Mouse (Mus musculus): ENCODE measurements around the gene Osbpl5. TPM values are rescaled to one million over a fixed set of nuclear protein-coding genes. Genes with fewer than 3 reads are reported as not detected.
"Not testable (repeated sequence)": the region's sequence is repeated elsewhere in the genome, so short reads cannot be mapped to it uniquely, and the experiment has no call there.

The Osbpl5 gene
- total RNA-seq, 2 experiments from 2014 or later, result 48.5 to 48.6 TPM

DNA sequence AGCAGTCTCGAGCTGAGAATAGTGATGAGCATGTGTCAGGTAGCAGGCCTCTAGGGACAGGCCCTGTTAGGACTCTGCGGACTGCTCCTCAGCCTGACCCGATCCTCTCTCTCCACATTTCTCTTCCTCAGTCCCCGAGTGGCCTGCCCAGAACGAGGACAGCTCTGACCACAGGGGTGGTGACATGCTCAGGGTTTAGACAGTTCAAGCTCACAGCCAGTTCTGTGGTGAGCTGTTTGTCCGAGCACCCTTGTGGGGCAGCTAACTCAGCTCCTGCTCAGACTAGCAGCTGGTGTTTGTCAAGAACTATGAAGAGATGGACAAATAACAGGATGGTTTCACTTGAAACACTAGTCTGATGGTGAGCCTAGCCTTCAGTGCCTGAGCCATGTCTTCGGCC is 45.4 kb downstream of the Osbpl5 start:
- DNase-seq (ENCODE audit: low spot score in 2 of 2), result no peak

DNA sequence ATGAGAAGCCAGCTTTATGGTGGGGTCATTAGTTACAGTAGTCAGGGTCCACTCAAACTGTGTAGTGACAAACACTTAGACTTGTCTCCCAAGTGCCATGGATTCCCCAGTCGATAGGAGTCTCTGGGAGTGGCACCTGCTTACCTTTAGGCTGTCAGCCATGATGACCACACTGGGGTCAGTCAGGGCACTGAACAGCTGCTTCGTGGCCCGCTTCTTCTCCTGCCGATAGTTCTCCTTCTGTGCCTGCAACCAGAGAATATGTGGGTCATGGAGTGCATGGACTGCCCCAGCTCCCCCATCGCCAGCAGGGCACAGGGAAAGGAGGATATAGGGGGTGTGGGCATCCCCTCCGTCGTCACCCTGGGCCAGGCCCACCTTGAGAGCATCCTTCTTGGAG is 47.4 kb downstream of the Osbpl5 start:
- no peak for DNase-seq (ENCODE audit: low spot score in 2 of 2)

DNA sequence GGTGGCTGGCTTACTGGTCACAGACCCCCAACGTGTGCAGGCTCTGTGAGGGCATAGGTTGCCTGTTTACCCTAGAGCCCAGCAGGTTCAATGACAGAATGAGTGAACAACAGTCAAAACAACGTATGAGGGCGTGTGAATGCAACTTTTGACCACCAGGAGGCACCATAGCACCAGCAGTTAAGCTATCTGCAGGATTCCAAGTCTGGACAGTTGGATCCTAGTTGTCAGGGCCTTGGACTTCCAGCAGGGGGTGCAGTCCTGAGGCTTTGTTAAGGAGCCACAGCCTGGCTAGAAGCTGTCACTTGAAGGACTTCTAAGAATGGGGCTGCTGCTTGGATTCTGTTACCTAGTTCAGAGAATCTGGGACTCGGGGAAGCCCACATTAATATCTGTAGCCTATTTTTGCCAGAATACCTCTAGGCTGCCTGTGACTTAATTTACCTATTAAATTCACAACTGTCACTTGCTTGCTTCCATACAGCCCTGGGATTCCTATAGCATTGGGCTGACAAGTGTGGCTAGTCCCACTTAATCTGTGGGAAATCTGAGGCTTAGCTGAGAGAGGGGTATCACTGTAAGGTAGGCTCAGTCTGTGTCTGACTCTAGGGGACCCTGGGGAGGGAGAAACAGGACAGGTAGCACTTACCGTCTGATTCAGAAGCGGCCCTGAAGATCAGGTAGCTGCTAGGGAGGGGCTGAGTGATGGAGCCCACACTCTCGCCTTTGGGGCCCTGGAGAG is 49.9 kb downstream of the Osbpl5 start:
- peak; percentile 96 to 97 for DNase-seq (ENCODE audit: low spot score in 2 of 2)

DNA sequence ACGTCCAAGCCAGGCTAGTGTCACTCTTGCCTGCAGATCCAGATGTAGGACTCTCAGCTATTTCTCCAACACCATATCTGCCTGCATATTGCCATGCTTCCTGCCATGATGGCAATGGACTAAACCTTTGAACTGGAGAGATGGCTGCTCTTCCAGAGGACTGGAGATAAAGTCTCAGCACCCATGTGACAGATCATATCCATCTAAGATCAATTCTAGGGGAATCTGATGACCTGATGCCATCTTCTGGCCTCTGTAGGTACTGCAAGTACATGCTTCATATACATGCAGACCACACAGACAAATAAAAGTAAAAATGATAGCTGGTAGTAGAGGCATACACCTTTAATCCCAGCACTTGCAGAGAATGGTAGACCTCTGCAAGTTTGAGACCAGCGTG is 60.6 kb downstream of the Osbpl5 start:
- DNase-seq (ENCODE audit: low spot score in 2 of 2), result peak in 1 of 2 experiments; percentile 45

DNA sequence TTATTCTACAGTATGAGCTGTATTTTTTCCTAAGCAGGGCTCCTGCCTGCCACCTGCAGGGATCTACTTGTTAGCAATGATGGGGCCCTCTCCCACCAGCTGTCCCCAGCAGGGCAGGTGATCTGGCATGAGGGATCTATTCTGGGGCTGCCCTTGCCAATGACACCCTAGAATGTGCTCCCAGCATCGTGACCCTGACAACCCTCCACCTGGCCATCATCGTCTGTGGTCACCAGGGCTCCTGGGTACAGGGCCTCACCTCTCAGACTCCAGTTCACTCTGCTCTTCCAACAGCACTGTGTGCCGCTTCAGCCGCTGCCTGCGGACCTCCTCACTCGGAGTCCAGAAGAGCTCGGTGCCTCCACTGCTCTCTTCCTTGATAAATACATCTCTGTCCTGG is 62.2 kb downstream of the Osbpl5 start:
- no peak for DNase-seq (ENCODE audit: low spot score in 2 of 2)

DNA sequence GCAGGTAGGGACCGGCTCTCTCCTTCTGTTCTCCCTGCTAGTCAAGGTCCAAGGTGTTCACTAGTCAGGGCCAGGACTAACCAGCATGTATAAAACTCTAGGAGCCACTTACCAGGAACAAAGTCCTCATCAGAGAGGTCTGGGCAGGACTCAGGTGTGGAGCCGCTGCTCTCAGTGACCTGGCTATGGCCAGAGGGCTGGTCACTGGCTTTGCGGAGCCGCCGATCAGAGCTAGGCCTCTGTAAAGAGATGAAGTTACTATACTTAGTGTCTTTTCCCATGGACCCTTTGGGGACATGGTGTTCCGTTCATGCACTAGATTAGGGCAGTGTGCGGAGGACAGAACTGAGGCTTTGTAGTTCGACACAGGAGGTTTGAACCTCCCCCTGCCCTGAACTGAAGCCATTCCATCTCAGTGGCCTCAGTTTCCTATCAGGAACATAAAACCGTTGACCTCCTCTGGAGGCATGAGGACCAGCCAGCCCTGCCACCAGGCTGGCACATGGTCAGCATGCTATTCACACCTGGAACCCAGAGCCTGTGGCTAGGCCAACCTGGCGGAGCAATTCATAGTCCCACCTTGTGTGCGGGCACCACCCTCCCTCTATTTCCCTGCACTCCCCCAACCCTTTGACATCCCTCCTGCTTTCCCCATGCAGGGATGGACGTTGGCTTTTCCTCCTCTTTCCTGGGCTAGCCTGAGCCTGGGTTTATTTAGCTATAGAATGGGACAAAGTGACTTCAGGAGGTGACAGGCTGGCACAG is 63.9 kb downstream of the Osbpl5 start:
- no peak for DNase-seq (ENCODE audit: low spot score in 2 of 2)

DNA sequence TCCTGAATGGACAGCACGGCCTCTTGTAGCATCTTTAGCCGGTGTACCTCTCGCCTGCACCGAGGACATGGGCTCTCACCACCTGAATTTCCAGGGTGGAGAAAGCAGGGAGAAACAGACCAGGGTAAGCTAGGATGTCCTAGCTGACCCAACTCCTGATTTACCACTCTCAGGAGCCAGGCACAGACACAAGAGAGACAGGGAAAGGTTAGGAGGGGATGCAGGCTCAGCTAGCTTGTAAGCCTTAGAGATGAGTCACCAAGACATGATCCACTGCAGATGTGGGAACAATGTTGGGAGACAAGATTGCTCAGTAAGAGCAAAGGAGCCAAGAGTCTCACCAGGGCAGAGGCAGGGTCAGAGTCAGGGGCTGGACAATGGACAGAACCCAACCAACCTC is 64.9 kb downstream of the Osbpl5 start:
- DNase-seq (ENCODE audit: low spot score in 2 of 2), result no peak

DNA sequence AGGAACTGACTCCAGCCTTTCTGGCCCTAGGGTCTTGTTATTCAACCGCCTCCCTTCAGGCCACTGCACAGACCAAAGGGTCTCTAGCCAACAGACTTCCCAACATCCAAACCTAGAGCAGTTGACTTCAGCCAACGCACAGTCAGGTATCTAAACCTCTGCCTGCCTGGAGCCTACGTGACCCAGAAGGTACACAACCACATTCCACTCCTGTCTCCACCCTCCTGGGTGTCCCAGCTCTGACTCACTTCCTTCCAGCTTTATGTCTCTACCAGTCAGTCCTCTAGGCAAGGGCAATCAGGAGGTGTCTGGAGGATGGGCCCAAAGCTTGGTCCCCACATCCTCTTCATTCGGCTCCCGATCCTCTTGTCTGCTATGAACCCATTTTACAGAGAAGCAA is 65.6 kb downstream of the Osbpl5 start:
- no peak for DNase-seq (ENCODE audit: low spot score in 2 of 2)

DNA sequence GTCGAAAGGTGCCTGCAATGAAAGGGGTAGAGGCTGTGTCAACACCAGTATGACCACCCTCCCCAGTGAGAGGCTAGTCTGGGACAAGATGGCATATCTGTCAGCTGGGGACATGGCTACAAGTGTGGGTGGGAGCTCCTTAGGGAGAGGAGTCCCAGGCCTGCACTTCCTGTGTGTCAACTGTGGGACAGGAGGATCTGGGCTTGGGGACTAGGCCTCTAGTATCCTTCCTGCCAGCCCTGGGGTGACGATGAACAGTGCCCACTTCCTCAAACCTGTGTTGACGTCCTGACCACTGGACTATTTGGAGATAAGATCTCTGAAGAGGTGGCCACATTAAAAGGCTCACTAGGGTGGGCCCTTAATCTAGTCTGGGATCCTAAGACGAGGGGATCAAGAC is 66.8 kb downstream of the Osbpl5 start:
- peak in 1 of 2 experiments; percentile 2 for DNase-seq (ENCODE audit: low spot score in 2 of 2)

DNA sequence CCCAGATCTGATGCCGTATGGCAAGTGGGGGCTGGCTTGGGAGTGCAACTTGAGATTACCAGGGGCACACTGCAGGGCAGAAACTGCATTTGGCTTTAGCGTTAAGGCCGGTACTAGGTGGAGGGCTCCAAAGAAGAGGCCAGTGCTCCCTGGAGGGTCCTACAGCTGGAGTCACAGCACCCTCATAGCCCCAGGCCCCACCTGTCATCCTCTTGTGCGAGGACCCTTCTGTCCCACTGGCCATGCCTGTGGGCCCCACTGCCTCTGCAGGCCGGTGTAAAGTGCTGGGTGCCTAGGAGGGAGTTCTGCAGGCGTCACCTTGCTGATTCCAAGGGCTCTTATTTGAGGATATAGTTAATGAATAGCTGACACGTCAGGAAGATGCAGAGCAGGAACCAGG is 67.3 kb downstream of the Osbpl5 start:
- DNase-seq (ENCODE audit: low spot score in 2 of 2), result peak in 1 of 2 experiments; percentile 2

DNA sequence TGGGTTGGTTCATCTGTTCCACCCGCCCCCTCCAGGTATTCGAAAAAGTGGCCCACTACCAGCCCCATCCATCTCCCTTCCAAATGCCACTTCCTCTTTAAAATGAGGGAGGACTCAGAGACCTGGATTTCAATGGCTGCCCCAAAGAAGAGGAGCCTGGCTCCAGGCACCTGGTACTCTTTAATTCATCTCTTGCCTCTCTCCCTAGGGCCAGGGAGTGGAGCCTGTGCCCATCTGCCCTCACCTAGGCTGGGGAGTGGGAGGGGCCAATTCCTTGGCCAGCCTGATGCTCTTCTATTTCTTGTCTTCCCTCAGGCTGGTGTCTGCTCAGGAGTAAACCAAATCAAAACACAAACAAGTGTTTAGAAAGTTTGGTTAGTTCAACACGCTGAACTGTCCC is 70.1 kb downstream of the Osbpl5 start:
- DNase-seq (ENCODE audit: low spot score in 2 of 2), result peak in 1 of 2 experiments; percentile 1

DNA sequence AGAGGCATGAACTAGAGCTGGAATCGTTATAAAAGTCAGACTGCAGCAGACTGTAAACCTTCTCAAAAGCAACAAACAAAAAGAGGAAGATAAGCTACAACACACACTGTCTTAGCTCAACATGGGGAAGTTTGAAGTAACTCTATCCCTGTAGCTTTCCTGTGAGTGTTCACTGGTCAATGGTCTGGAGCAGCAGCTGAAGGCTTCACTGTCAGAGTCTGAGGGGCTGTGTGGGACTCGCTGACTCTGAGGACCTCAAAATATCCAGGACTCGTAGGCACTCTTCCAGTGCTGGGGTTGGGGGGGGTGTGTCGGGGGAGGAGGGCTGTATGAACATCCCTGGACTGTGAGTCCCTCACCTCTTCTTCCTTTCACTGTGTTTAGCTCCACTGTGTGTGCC is 70.6 kb downstream of the Osbpl5 start:
- DNase-seq (ENCODE audit: low spot score in 2 of 2), result not testable (repeated sequence)

DNA sequence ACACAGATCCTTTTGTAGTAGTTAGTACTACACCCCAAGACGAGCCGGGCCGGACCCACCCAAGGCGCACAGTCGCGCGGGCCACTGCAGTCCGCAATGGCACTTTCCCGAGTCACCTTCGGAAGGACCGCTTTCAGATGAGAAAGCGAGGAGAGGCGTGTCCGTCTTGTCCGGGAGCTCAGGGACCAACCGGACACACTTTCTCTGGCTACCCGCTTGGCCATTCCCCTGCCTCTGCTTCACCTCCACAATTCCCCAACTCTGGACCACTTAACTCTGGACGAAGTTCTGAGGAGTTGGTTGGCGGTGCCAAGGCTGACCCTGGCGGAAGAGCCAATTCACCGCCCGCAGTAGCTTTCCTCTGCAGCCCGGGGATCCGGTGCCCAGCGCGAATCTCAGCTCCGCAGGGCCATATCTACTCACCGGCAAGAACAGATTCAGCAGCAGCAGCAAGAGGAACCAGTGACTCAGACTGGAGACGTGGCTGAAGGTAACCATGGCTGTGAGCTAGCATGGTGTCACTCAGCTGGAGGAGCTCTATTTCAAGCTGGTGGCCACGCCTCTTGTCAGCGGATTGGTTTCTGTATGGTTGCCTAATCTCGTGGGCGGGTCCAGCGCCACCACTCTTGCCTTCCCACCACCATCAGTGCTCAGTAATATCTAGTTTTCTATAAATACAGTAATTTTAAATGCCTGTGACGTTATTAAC is 71.3 kb downstream of the Osbpl5 start, which contains the start of gene Tnfrsf23:
Gene Tnfrsf23 (minus strand): TSS at position 514 of the 709 bp plus-strand sequence.
- DNase-seq (ENCODE audit: low spot score in 2 of 2), result peak; percentile 52 to 68

DNA sequence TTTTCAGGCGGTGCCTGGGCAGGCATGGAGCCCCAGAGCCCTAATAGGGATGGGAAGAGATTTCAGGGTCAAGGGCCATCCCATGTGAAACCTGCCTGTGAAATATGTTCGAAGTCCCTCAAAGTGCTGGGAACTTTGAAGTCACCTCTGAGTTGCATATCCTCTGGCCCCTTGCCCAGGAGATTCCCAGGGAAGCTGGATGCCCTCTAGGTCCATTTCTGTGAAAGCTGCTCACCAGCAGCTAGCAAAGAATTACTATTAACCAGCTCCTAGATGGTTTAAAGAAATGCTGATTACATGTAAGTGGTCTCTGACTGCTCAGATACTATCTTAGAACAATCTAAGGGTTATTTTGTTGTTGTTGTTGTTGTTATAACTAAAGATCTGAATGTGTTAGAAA is 72.2 kb downstream of the Osbpl5 start:
- not testable (repeated sequence) for DNase-seq (ENCODE audit: low spot score in 2 of 2)

DNA sequence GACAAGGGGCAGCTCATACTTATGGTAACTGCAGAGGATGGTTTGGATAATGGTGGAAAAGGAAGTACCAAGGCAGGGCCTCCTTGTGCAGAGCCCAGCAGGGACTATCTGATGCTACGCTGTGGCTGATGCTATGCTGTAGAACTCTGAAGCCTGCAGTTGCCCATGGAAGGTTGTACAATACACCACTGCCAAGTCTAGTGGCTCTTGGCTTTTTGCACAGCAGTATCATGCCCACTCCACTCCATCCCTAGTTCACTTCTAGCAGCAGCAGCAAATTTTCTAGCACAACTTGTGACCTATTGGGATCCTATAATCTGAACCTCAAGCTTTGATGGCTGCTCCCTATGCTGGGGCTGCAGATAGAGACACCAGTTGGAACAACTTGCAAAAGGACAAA is 75.2 kb downstream of the Osbpl5 start:
- DNase-seq (ENCODE audit: low spot score in 2 of 2), result no peak

DNA sequence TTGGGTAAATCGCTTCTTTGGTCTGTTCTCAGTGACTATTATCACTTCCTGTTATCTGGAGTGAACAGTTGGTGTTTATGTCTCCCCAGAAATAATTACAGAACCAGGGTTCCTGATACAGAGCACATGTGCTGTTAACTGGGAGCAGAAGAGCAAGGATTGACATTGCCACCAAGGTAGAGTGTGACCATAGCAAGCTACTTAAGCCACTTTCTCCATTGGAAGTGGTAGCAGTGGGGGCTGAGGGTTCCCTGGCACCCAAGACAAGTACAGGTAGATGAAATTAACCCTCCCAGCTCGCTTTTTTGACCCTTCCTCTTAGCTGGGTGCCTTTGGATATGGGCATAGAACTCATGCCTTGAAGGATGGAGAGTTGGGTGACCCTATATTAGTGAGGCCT is 75.9 kb downstream of the Osbpl5 start:
- not testable (repeated sequence) for DNase-seq (ENCODE audit: low spot score in 2 of 2)

DNA sequence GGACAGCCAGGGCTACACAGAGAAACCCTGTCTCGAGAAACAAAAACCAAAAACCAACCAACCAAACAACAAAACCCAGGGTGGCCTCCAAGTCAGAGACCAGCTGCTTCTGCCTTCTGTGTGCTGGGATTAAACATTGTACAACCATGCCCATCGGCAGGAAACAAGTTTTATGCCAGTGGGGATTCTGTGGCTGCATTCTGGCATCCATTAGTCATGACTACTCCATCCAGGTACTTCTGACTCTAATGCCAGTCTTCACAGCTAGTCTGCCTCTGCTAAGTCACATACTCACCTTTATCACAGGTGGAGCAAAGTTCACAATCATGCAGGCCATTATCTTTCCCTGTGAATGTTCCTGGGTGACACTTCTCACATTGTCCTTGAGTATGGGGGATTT is 77.1 kb downstream of the Osbpl5 start:
- not testable (repeated sequence) for DNase-seq (ENCODE audit: low spot score in 2 of 2)

DNA sequence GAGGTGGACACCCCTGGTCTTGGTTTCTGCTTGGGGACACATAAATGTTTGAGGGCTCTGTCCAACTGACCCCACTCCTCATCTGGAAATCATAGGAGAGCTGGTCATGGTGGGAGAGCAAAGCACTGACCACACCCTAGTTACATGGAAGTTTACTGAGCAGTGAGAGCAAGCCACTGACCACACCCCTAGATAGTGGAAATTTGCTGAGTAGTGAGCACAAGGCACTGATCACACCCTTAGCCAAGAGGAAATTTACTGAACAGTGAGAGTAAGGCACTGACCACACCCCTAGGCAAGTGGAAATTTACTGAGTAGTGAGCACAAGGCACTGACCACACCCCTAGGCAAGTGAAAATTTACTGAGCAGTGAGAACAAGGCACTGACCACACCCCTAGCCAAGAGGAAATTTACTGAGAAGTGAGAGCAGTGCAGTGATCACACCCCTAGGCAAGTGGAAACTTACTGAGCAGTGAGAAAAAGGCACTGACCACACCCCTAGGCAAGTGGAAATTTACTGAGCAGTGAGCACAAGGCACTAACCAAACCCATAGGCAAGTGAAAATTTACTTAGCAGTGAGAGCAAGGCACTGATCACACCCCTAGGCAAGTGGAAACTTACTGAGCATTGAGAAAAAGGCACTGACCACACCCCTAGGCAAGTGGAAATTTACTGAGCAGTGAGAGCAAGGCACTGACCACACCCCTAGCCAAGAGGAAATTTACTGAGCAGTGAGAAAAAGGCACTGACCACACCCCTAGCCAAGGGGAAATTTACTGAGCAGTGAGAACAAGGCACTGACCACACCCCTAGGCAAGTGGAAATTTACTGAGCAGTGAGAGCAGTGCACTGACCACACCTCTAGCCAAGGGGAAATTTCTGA is 90.1 kb downstream of the Osbpl5 start:
- no peak for DNase-seq (ENCODE audit: low spot score in 2 of 2)

DNA sequence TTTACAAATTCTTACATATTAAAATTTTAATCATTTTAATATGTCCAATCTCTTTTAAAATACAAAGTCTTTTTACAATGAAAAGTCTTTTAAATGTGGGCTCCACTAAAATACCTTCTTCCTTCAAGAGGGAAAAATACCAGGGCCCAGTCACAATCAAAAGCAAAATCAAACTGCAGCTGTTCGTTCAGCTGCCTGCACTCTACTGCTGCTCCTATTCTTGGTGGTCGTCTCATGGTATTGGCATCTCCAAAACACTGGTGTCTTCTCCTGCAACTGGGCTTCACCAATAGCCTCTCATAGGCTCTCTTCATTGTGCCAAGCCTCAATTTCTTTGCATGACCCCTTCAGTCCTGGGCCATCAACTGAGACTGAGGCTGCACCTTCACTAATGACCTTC is 93.3 kb downstream of the Osbpl5 start:
- no peak for DNase-seq (ENCODE audit: low spot score in 2 of 2)

DNA sequence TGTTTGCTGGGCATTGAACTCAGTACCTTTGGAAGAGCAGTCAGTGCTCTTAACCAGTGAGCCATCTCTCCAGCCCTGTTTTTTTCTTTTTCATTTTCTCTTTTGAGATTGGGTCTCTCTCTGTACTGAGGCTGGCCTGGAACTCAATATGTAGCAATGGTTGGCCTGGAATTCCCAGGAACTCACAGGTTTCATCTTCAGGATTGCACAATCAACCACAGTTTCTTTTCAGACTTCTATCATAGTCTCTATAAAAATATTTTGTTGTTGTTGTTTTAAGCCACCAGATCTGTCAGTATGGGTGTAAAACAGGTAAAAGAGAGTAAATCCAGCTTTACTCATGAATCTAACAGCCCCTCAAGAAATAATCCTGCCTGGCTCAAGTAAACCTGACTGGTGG is 96.0 kb downstream of the Osbpl5 start:
- no peak for DNase-seq (ENCODE audit: low spot score in 2 of 2)

DNA sequence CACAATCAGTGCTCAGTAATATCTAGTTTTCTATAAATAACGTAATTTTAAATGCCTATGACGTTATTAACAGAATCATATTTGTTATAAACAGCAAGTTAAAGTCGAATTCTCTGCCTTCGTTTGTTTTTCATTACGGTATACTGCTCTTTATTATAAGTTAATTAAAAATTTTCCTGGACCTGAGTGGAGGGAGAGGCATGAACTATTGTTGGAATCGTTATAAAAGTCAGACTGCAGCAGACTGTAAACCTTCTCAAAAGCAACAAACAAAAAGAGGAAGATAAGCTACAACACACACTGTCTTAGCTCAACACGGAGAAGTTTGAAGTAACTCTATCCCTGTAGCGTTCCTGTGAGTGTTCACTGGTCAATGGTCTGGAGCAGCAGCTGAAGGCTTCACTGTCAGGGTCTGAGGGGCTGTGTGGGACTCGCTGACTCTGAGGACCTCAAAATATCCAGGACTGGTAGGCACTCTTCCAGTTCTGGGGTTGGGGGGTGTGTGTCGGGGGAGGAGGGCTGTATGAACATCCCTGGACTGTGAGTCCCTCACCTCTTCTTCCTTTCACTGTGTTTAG is 106.9 kb downstream of the Osbpl5 start:
- not testable (repeated sequence) for DNase-seq (ENCODE audit: low spot score in 2 of 2)

Data from layer of hippocampus, postnatal 10 days (tissue).